Mouse (Mus musculus) left cerebral cortex, postnatal 14 days (tissue): ENCODE measurements around the gene Adprhl1. TPM values are rescaled to one million over a fixed set of nuclear protein-coding genes. Genes with fewer than 3 reads are reported as not detected.
A peak's percentile ranks its signal among the peaks of the same experiment; 100 is the strongest.

Experiments used
- DNase-seq, 2 experiments: peaks; one replicate each; pipeline ENCODE4 v3.0.0; 2021 to 2022; ENCODE audit warnings: low spot score in 2 of 2, mixed read lengths in 1 of 2
- intact Hi-C: fragments of 180-260 bp; cut with DNase I; formaldehyde crosslinking; loops from one replicate; pipeline ENCODE4 v1.15.1; 2025
- long read RNA-seq, 2 experiments: library from polyadenylated mRNA; stranded (forward); transcript quantifications; one replicate each; pipeline ENCODE4 v2.0.0; 2021
- total RNA-seq, 2 experiments: library from RNA; stranded (reverse); gene quantifications; 2 replicates each; pipeline ENCODE4 v1.2.3; 2021

Adprhl1 gene
- total RNA-seq = 1 to 10 TPM; 1.3 to 2.8 TPM
- long read RNA-seq, experiment 1, partial matches to known transcripts = 0 of 4 reads
- long read RNA-seq, experiment 1, other reads (novel, unspliced or antisense) = 0 of 4 reads
- long read RNA-seq, experiment 2, partial matches to known transcripts = 0 of 1 reads
- long read RNA-seq, experiment 2, other reads (novel, unspliced or antisense) = 0 of 1 reads

GRCm38 (mm10) chr8:13254019-13254418 lies at the start of gene Adprhl1:
Gene Adprhl1, minus strand, starts transcription at chr8:13254162.
- peak; percentile 83 to 92 for DNase-seq
- intact Hi-C loops = no loop called here

GRCm38 (mm10) chr8:13301036-13301435 lies 47.1 kb upstream of the Adprhl1 start:
- DNase-seq = no peak
- intact Hi-C loops = no loop called here

GRCm38 (mm10) chr8:13299571-13299970 lies 45.6 kb upstream of the Adprhl1 start:
- intact Hi-C loops = no loop called here
- DNase-seq = no peak

GRCm38 (mm10) chr8:13293677-13294470 lies 39.9 kb upstream of the Adprhl1 start:
- no peak for DNase-seq
- intact Hi-C loops = no loop called here

GRCm38 (mm10) chr8:13292364-13292763 lies 38.4 kb upstream of the Adprhl1 start:
- peak; percentile 71 to 76 for DNase-seq
- intact Hi-C loops = no loop called here

- DNase-seq = no peak
- intact Hi-C loops = no loop called here
These were observed 34.7 kb upstream of the Adprhl1 start for GRCm38 (mm10) chr8:13288646-13289045.

GRCm38 (mm10) chr8:13287692-13288623 lies 34.0 kb upstream of the Adprhl1 start, which contains the start of the genes Dcun1d2 and Tmco3:
Gene Dcun1d2, minus strand, starts transcription at chr8:13288131.
Gene Tmco3, plus strand, starts transcription at chr8:13288190.
- intact Hi-C loops = no loop called here
- peak; percentile 95 to 96 for DNase-seq

- DNase-seq = peak; percentile 73 to 74
- intact Hi-C loops = no loop called here
These were observed 33.3 kb upstream of the Adprhl1 start for GRCm38 (mm10) chr8:13287304-13287691.

GRCm38 (mm10) chr8:13283200-13283599 lies 29.2 kb upstream of the Adprhl1 start:
- intact Hi-C loops = no loop called here
- no peak for DNase-seq

- intact Hi-C loops = no loop called here
- no peak for DNase-seq
These were observed 23.0 kb upstream of the Adprhl1 start for GRCm38 (mm10) chr8:13276941-13277447.

GRCm38 (mm10) chr8:13272834-13273233 lies 18.9 kb upstream of the Adprhl1 start:
- intact Hi-C loops = no loop called here
- no peak for DNase-seq

GRCm38 (mm10) chr8:13267566-13267965 lies 13.6 kb upstream of the Adprhl1 start:
- intact Hi-C loops = no loop called here
- DNase-seq = no peak

GRCm38 (mm10) chr8:13263376-13263775 lies 9.4 kb upstream of the Adprhl1 start:
- no peak for DNase-seq
- intact Hi-C loops = no loop called here

- intact Hi-C loops = no loop called here
- DNase-seq = no peak
These were observed 549 bp downstream of the Adprhl1 start for GRCm38 (mm10) chr8:13253413-13253812.

- DNase-seq = no peak
- intact Hi-C loops = no loop called here
These were observed 1.1 kb downstream of the Adprhl1 start for GRCm38 (mm10) chr8:13252837-13253236.

- intact Hi-C loops = no loop called here
- DNase-seq = no peak
These were observed 9.6 kb downstream of the Adprhl1 start for GRCm38 (mm10) chr8:13244343-13244880.

- intact Hi-C loops = no loop called here
- DNase-seq = no peak
These were observed 10.7 kb downstream of the Adprhl1 start for GRCm38 (mm10) chr8:13242985-13243870.

- no peak for DNase-seq
- intact Hi-C loops = no loop called here
These were observed 13.3 kb downstream of the Adprhl1 start for GRCm38 (mm10) chr8:13240691-13241090.
